Mouse (Mus musculus): ENCODE measurements around the gene Ly6g. TPM values are rescaled to one million over a fixed set of nuclear protein-coding genes. Genes with fewer than 3 reads are reported as not detected.

The Ly6g gene
- polyA plus RNA-seq (2012; rRNA removed): 9.9 and 11.3 TPM in 2 replicates

DNA sequence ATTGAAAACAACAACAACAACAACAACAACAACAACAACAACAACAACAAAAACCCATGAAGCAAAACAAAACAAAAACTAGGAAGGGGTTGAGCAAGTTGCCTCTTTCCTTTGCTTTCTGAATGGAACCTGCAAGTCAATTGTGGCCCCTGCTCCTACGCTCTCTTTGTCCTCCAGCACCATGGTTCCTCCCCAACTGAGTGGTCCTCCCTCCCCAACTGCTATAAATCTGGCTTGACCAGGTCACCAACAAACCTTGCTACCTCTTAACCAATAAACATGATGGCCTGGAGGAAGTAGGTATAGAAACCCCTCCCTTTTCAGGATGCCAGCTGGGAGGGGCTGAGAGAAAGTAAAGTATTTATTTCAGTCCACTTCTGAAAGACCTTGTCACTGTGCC is at the start of gene Ly6g:
TSS of gene Ly6g (plus strand) at position 301 of the 400 bp plus-strand sequence.

DNA sequence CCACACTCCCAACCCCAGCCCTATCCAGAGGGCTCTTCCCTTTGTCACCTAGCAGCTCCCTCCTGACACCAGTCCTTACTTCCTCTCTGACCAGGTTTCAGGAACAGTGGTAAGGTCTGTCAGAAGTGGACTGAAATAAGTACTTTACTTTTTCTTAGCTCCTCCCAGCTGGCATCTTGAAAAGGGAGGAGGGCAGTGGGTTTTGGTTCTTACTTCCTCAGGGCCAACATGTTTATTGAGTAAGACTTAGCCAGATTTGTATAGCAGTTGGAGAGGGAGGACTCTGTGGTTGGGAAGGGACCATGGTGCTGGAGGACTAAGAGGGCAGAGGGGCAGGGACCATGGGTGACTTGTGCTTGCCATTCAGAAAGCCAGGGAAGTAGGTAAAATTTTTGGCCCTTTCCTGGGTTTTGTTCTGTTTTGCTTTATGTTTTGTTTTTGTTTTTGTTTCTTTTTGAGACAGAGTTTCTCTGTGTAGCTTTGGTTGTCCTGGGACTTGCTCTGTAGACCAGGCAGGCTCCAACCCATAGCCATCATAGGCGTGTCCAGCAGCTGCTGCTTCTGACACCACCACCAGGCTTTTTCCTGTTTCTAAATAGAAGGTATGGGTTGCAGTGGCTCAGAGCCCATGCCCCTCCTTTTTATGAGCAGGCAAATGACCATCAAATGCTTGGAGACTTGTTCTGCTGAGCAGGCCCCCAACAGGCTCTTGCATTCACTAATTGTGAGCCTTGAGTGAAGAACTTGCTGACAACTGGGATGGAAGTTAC is 43.0 kb upstream of the Ly6g start, which contains the start of gene Ly6c2:
TSS of gene Ly6c2 (minus strand) at position 110 of the 770 bp plus-strand sequence.

Other genes starting within 250 kb of the Ly6g start
- gene Ly6i, start 171.8 kb upstream of the Ly6g start, polyA plus RNA-seq (2012; rRNA removed): 0.02 and 0.20 TPM in 2 replicates
- 4.6 and 8.5 TPM in 2 replicates for gene Ly6a, start 157.2 kb upstream of the Ly6g start, polyA plus RNA-seq (2012; rRNA removed)
- 0.67 and 0.84 TPM in 2 replicates for gene Ly6c1, start 106.4 kb upstream of the Ly6g start, polyA plus RNA-seq (2012; rRNA removed)
- gene Ly6c2, start 43.3 kb upstream of the Ly6g start, polyA plus RNA-seq (2012; rRNA removed): 131 TPM in 2 replicates
- gene BC025446, start 61.1 kb downstream of the Ly6g start, polyA plus RNA-seq (2012; rRNA removed): 37.0 and 37.6 TPM in 2 replicates
- 0.08 and 0.25 TPM in 2 replicates for gene Ly6f, start 113.2 kb downstream of the Ly6g start, polyA plus RNA-seq (2012; rRNA removed)